ENCODE assay signal across 33 mouse cellular contexts in genomic region chr1:130854819-130855218, GRCm38 (mm10). TPM values are rescaled to one million over a fixed set of nuclear protein-coding genes. Genes with fewer than 3 reads are reported as not detected.
DNase-seq lines count a peak whose midpoint lies in the region; ATAC-seq and TF ChIP-seq lines count a peak whose summit lies in the region.
"Had no signal": no experiment of that assay in that cellular context is flagged by ENCODE, and none has a peak within 500 bp of the region (broad histone marks: within the 10 kb centered on the region; RNA-seq: fewer than 3 reads in every experiment).

No protein-coding gene starts in this region.

- intact Hi-C loops in heart, postnatal 10 days (cut with DNase I), result no loop called here

- H3K36me3 ChIP-seq in heart, embryonic 10.5 days, result no peaks in the 10 kb centered on the region
- H3K36me3 ChIP-seq in intestine, embryonic 15.5 days, result no peaks in the 10 kb centered on the region
- H3K36me3 ChIP-seq in intestine, postnatal 0 days (ENCODE audit: control insufficient read depth, insufficient read depth), result no peaks in the 10 kb centered on the region
- H3K36me3 ChIP-seq in midbrain, embryonic 10.5 days, result no peaks in the 10 kb centered on the region
- no peaks in the 10 kb centered on the region for H3K36me3 ChIP-seq in midbrain, embryonic 13.5 days
- no peaks in the 10 kb centered on the region for H3K36me3 ChIP-seq in forebrain, embryonic 16.5 days (ENCODE audit: control insufficient read depth, insufficient read depth)
- H3K36me3 ChIP-seq: forebrain, embryonic 15.5 days; G1E; heart, embryonic 12.5 days; heart, embryonic 15.5 days had no signal

- no peak overlapping the region for H3K27ac ChIP-seq in heart, embryonic 10.5 days
- H3K27ac ChIP-seq in intestine, embryonic 15.5 days, result no peak overlapping the region
- H3K27ac ChIP-seq in intestine, postnatal 0 days (ENCODE audit: low read depth, low read length), result no peak overlapping the region
- H3K27ac ChIP-seq in midbrain, embryonic 10.5 days (replicated peaks), result peak overlapping the region; percentile 64
- no peak overlapping the region for H3K27ac ChIP-seq in midbrain, embryonic 13.5 days
- H3K27ac ChIP-seq in forebrain, embryonic 16.5 days (ENCODE audit: low read length), result no peak overlapping the region
- H3K27ac ChIP-seq: forebrain, embryonic 15.5 days; heart, adult 2 months; heart, embryonic 15.5 days; hindbrain, embryonic 14.5 days; hindbrain, postnatal 0 days had no signal

- H3K9ac ChIP-seq in intestine, embryonic 15.5 days, result no peak overlapping the region
- H3K9ac ChIP-seq in intestine, postnatal 0 days (ENCODE audit: low read depth, low read length), result no peak overlapping the region
- no peak overlapping the region for H3K9ac ChIP-seq in midbrain, embryonic 13.5 days (replicated peaks)
- no peak overlapping the region for H3K9ac ChIP-seq in forebrain, embryonic 16.5 days (replicated peaks; ENCODE audit: low read depth, low read length)
- H3K9ac ChIP-seq: forebrain, embryonic 15.5 days; heart, embryonic 12.5 days; heart, embryonic 15.5 days; hindbrain, embryonic 14.5 days had no signal

- no peak overlapping the region for H3K4me2 ChIP-seq in intestine, embryonic 15.5 days (replicated peaks)
- H3K4me2 ChIP-seq in intestine, postnatal 0 days (replicated peaks; ENCODE audit: low read depth), result no peak overlapping the region
- no peak overlapping the region for H3K4me2 ChIP-seq in midbrain, embryonic 13.5 days (replicated peaks)
- H3K4me2 ChIP-seq in forebrain, embryonic 16.5 days (ENCODE audit: low read length), result no peak overlapping the region
- H3K4me2 ChIP-seq: forebrain, embryonic 15.5 days; heart, embryonic 12.5 days; heart, embryonic 15.5 days; hindbrain, embryonic 14.5 days had no signal

- DNase-seq in heart, postnatal 10 days, result peak; percentile 21 to 30
- DNase-seq in heart, embryonic 10.5 days (ENCODE audit: low spot score), result no peak
- DNase-seq in midbrain, embryonic 10.5 days (ENCODE audit: low spot score), result no peak
- DNase-seq: adrenal gland, postnatal 10 days; adrenal gland, postnatal 36 days; B cell, adult 2 months; cerebellum, adult 18-20 months; cerebellum, adult 9-10 months; cerebellum, postnatal 14 days; gastrocnemius, postnatal 10 days; gastrocnemius, postnatal 36 days; heart, adult 2 months had no signal

- TF ChIP-seq CTCF in intestine, postnatal 0 days (IDR thresholded peaks at IDR 0.05; ENCODE audit: low read depth), result no peak

- ATAC-seq in intestine, embryonic 15.5 days, result 0 out of 2 replicates have a peak, but pooled peaks have one; percentile 51
- ATAC-seq in intestine, postnatal 0 days, result no peak
- ATAC-seq in midbrain, embryonic 13.5 days, result no peak
- no peak for ATAC-seq in forebrain, embryonic 16.5 days
- ATAC-seq: forebrain, embryonic 15.5 days; hindbrain, postnatal 0 days; inflammation-experienced regulatory T-cells, adult 6 months; Patski had no signal

- H3K27me3 ChIP-seq in heart, embryonic 10.5 days (ENCODE audit: insufficient read depth, poor library complexity, severe bottlenecking), result no peaks in the 10 kb centered on the region
- H3K27me3 ChIP-seq in intestine, embryonic 15.5 days (replicated peaks), result no peaks in the 10 kb centered on the region
- no peaks in the 10 kb centered on the region for H3K27me3 ChIP-seq in intestine, postnatal 0 days (replicated peaks; ENCODE audit: control insufficient read depth, insufficient read depth, low read length)
- H3K27me3 ChIP-seq in midbrain, embryonic 10.5 days (ENCODE audit: low read depth, poor library complexity, severe bottlenecking), result no peaks in the 10 kb centered on the region
- no peaks in the 10 kb centered on the region for H3K27me3 ChIP-seq in midbrain, embryonic 13.5 days
- H3K27me3 ChIP-seq in forebrain, embryonic 16.5 days (replicated peaks; ENCODE audit: control insufficient read depth, insufficient read depth, low read length), result no peaks in the 10 kb centered on the region
- H3K27me3 ChIP-seq: forebrain, embryonic 15.5 days; heart, embryonic 12.5 days; heart, embryonic 15.5 days had no signal

- no peak overlapping the region for H3K4me3 ChIP-seq in heart, embryonic 10.5 days
- no peak overlapping the region for H3K4me3 ChIP-seq in intestine, embryonic 15.5 days (replicated peaks)
- no peak overlapping the region for H3K4me3 ChIP-seq in intestine, postnatal 0 days (ENCODE audit: low read depth, low read length)
- no peak overlapping the region for H3K4me3 ChIP-seq in midbrain, embryonic 10.5 days
- no peak overlapping the region for H3K4me3 ChIP-seq in midbrain, embryonic 13.5 days (replicated peaks)
- H3K4me3 ChIP-seq in forebrain, embryonic 16.5 days (replicated peaks; ENCODE audit: low read length), result no peak overlapping the region
- H3K4me3 ChIP-seq: forebrain, embryonic 15.5 days; heart, adult 2 months; heart, embryonic 12.5 days; heart, embryonic 15.5 days had no signal

- 79% methylated on average over 9 of the region's 9 CpGs for WGBS in heart, embryonic 10.5 days
- 71% methylated on average over 9 of the region's 9 CpGs for WGBS in intestine, embryonic 15.5 days
- 70% methylated on average over 9 of the region's 9 CpGs for WGBS in intestine, postnatal 0 days
- 86% methylated on average over 9 of the region's 9 CpGs for WGBS in midbrain, embryonic 10.5 days
- WGBS in midbrain, embryonic 13.5 days, result 79% methylated on average over 9 of the region's 9 CpGs
- 81% methylated on average over 9 of the region's 9 CpGs for WGBS in forebrain, embryonic 16.5 days

- H3K4me1 ChIP-seq in heart, embryonic 10.5 days, result peaks cover 9% of the 10 kb centered on the region
- peaks cover 3% of the 10 kb centered on the region; the same call in 1 of the 2 replicates for H3K4me1 ChIP-seq in intestine, embryonic 15.5 days (replicated peaks)
- H3K4me1 ChIP-seq in intestine, postnatal 0 days (replicated peaks; ENCODE audit: control insufficient read depth, insufficient read depth, low read length), result no peaks in the 10 kb centered on the region
- peaks cover 11% of the 10 kb centered on the region for H3K4me1 ChIP-seq in midbrain, embryonic 10.5 days
- 0 out of 2 replicates have a peak, but pooled peaks cover 3% of the 10 kb centered on the region for H3K4me1 ChIP-seq in midbrain, embryonic 13.5 days (replicated peaks)
- H3K4me1 ChIP-seq in forebrain, embryonic 16.5 days (replicated peaks; ENCODE audit: control insufficient read depth, insufficient read depth, low read length), result no peaks in the 10 kb centered on the region
- H3K4me1 ChIP-seq: forebrain, embryonic 15.5 days; heart, embryonic 15.5 days had no signal

- no peaks in the 10 kb centered on the region for H3K9me3 ChIP-seq in heart, embryonic 10.5 days
- H3K9me3 ChIP-seq in intestine, embryonic 15.5 days, result no peaks in the 10 kb centered on the region
- no peaks in the 10 kb centered on the region for H3K9me3 ChIP-seq in intestine, postnatal 0 days (ENCODE audit: control insufficient read depth)
- H3K9me3 ChIP-seq in midbrain, embryonic 10.5 days (replicated peaks), result no peaks in the 10 kb centered on the region
- H3K9me3 ChIP-seq in midbrain, embryonic 13.5 days, result no peaks in the 10 kb centered on the region
- H3K9me3 ChIP-seq in forebrain, embryonic 16.5 days (ENCODE audit: control insufficient read depth, low read length), result no peaks in the 10 kb centered on the region
- H3K9me3 ChIP-seq: forebrain, embryonic 15.5 days; G1E; heart, embryonic 12.5 days; heart, embryonic 15.5 days had no signal

RNA-seq across cellular contexts. Expression of gene Fcmr, which starts 10.7 kb away (rescaled TPM):
- total RNA-seq in heart, postnatal 10 days (2021), result under 1 TPM; 0.47 to 0.86 TPM
- 2.7 and 2.8 TPM in 2 replicates for polyA plus RNA-seq in heart, embryonic 10.5 days (2016; fragmentation: Nextera tagmentation; extraction: Ambion mirVana)
- polyA plus RNA-seq in intestine, embryonic 15.5 days (2015; fragmentation: Nextera tagmentation; extraction: Ambion mirVana), result 2.8 and 5.7 TPM in 2 replicates
- 0.52 and 2.0 TPM in 2 replicates for polyA plus RNA-seq in intestine, postnatal 0 days (2015; fragmentation: Nextera tagmentation; extraction: Ambion mirVana)
- not detected in 2 replicates for polyA plus RNA-seq in midbrain, embryonic 10.5 days (2016; fragmentation: Nextera tagmentation; extraction: Ambion mirVana)
- not detected in 2 replicates for polyA plus RNA-seq in midbrain, embryonic 13.5 days (2015; fragmentation: Nextera tagmentation; extraction: Ambion mirVana)
- polyA plus RNA-seq in forebrain, embryonic 16.5 days (2015; fragmentation: Nextera tagmentation; extraction: Ambion mirVana), result not detected in 2 replicates
- total RNA-seq: adrenal gland, postnatal 36 days; G1E; gastrocnemius, postnatal 36 days; granulocyte monocyte progenitor cell, adult 5-6 weeks; hematopoietic stem cell, adult 5-6 weeks had no signal
- polyA plus RNA-seq: embryonic facial prominence, embryonic 11.5 days; embryonic facial prominence, embryonic 14.5 days; forebrain, embryonic 11.5 days; forebrain, embryonic 15.5 days; G1E; Patski had no signal

RNA-seq across cellular contexts. Expression of gene Pigr, which starts 28.3 kb away (rescaled TPM):
- not detected for total RNA-seq in heart, postnatal 10 days (2021)
- not detected in 2 replicates for polyA plus RNA-seq in heart, embryonic 10.5 days (2016; fragmentation: Nextera tagmentation; extraction: Ambion mirVana)
- polyA plus RNA-seq in intestine, embryonic 15.5 days (2015; fragmentation: Nextera tagmentation; extraction: Ambion mirVana), result 0.96 and 2.5 TPM in 2 replicates
- polyA plus RNA-seq in intestine, postnatal 0 days (2015; fragmentation: Nextera tagmentation; extraction: Ambion mirVana), result 14.0 and 15.1 TPM in 2 replicates
- not detected in 2 replicates for polyA plus RNA-seq in midbrain, embryonic 10.5 days (2016; fragmentation: Nextera tagmentation; extraction: Ambion mirVana)
- polyA plus RNA-seq in midbrain, embryonic 13.5 days (2015; fragmentation: Nextera tagmentation; extraction: Ambion mirVana), result not detected in 2 replicates
- polyA plus RNA-seq in forebrain, embryonic 16.5 days (2015; fragmentation: Nextera tagmentation; extraction: Ambion mirVana), result not detected in 2 replicates
- total RNA-seq: gastrocnemius, postnatal 10 days; granulocyte monocyte progenitor cell, adult 5-6 weeks; heart, adult 2 months; heart, postnatal 25 days; hematopoietic stem cell, adult 5-6 weeks; hindbrain, postnatal 0 days had no signal
- polyA plus RNA-seq: embryonic facial prominence, embryonic 11.5 days; embryonic facial prominence, embryonic 14.5 days; forebrain, embryonic 11.5 days; forebrain, embryonic 15.5 days; G1E; heart, embryonic 12.5 days; heart, embryonic 15.5 days; hindbrain, embryonic 14.5 days; hindbrain, postnatal 0 days; Patski had no signal

RNA-seq across cellular contexts. Expression of gene Il24, which starts 32.4 kb away (rescaled TPM):
- not detected for total RNA-seq in heart, postnatal 10 days (2021)
- not detected in 2 replicates for polyA plus RNA-seq in heart, embryonic 10.5 days (2016; fragmentation: Nextera tagmentation; extraction: Ambion mirVana)
- polyA plus RNA-seq in intestine, embryonic 15.5 days (2015; fragmentation: Nextera tagmentation; extraction: Ambion mirVana), result not detected in 2 replicates
- not detected in 2 replicates for polyA plus RNA-seq in intestine, postnatal 0 days (2015; fragmentation: Nextera tagmentation; extraction: Ambion mirVana)
- polyA plus RNA-seq in midbrain, embryonic 10.5 days (2016; fragmentation: Nextera tagmentation; extraction: Ambion mirVana), result not detected in 2 replicates
- not detected in 2 replicates for polyA plus RNA-seq in midbrain, embryonic 13.5 days (2015; fragmentation: Nextera tagmentation; extraction: Ambion mirVana)
- polyA plus RNA-seq in forebrain, embryonic 16.5 days (2015; fragmentation: Nextera tagmentation; extraction: Ambion mirVana), result not detected in 2 replicates
- total RNA-seq: adrenal gland, adult 18-20 months; adrenal gland, postnatal 10 days; adrenal gland, postnatal 36 days; CH12.LX; G1E; gastrocnemius, adult 18-20 months; gastrocnemius, postnatal 10 days; gastrocnemius, postnatal 36 days; granulocyte monocyte progenitor cell, adult 5-6 weeks; heart, adult 2 months; heart, postnatal 25 days; hematopoietic stem cell, adult 5-6 weeks; hindbrain, postnatal 0 days had no signal
- polyA plus RNA-seq: embryonic facial prominence, embryonic 11.5 days; embryonic facial prominence, embryonic 14.5 days; forebrain, embryonic 11.5 days; forebrain, embryonic 15.5 days; G1E; heart, adult 2 months; heart, embryonic 12.5 days; heart, embryonic 15.5 days; hindbrain, embryonic 14.5 days; hindbrain, postnatal 0 days; inflammation-experienced regulatory T-cells, adult 6 months had no signal

RNA-seq across cellular contexts. Expression of gene Fcamr, which starts 54.1 kb away (rescaled TPM):
- under 1 TPM; 0.19 to 0.20 TPM for total RNA-seq in heart, postnatal 10 days (2021)
- 0.18 TPM in 1 of 2 replicates, not detected in the other for polyA plus RNA-seq in heart, embryonic 10.5 days (2016; fragmentation: Nextera tagmentation; extraction: Ambion mirVana)
- polyA plus RNA-seq in intestine, embryonic 15.5 days (2015; fragmentation: Nextera tagmentation; extraction: Ambion mirVana), result 0.18 and 0.21 TPM in 2 replicates
- 0.17 TPM in 1 of 2 replicates, not detected in the other for polyA plus RNA-seq in intestine, postnatal 0 days (2015; fragmentation: Nextera tagmentation; extraction: Ambion mirVana)
- not detected in 2 replicates for polyA plus RNA-seq in midbrain, embryonic 10.5 days (2016; fragmentation: Nextera tagmentation; extraction: Ambion mirVana)
- polyA plus RNA-seq in midbrain, embryonic 13.5 days (2015; fragmentation: Nextera tagmentation; extraction: Ambion mirVana), result not detected in 2 replicates
- not detected in 2 replicates for polyA plus RNA-seq in forebrain, embryonic 16.5 days (2015; fragmentation: Nextera tagmentation; extraction: Ambion mirVana)
- total RNA-seq: adrenal gland, postnatal 36 days; G1E; gastrocnemius, adult 18-20 months; gastrocnemius, postnatal 10 days; granulocyte monocyte progenitor cell, adult 5-6 weeks; hematopoietic stem cell, adult 5-6 weeks; hindbrain, postnatal 0 days had no signal
- polyA plus RNA-seq: embryonic facial prominence, embryonic 11.5 days; forebrain, embryonic 11.5 days; forebrain, embryonic 15.5 days; G1E; hindbrain, embryonic 14.5 days; hindbrain, postnatal 0 days had no signal

RNA-seq across cellular contexts. Expression of gene Il20, which starts 56.4 kb away (rescaled TPM):
- total RNA-seq in heart, postnatal 10 days (2021), result not detected
- polyA plus RNA-seq in heart, embryonic 10.5 days (2016; fragmentation: Nextera tagmentation; extraction: Ambion mirVana), result not detected in 2 replicates
- not detected in 2 replicates for polyA plus RNA-seq in intestine, embryonic 15.5 days (2015; fragmentation: Nextera tagmentation; extraction: Ambion mirVana)
- not detected in 2 replicates for polyA plus RNA-seq in intestine, postnatal 0 days (2015; fragmentation: Nextera tagmentation; extraction: Ambion mirVana)
- polyA plus RNA-seq in midbrain, embryonic 10.5 days (2016; fragmentation: Nextera tagmentation; extraction: Ambion mirVana), result not detected in 2 replicates
- not detected in 2 replicates for polyA plus RNA-seq in midbrain, embryonic 13.5 days (2015; fragmentation: Nextera tagmentation; extraction: Ambion mirVana)
- polyA plus RNA-seq in forebrain, embryonic 16.5 days (2015; fragmentation: Nextera tagmentation; extraction: Ambion mirVana), result not detected in 2 replicates
- total RNA-seq: adrenal gland, adult 18-20 months; adrenal gland, postnatal 10 days; adrenal gland, postnatal 36 days; CH12.LX; G1E; gastrocnemius, adult 18-20 months; gastrocnemius, postnatal 10 days; gastrocnemius, postnatal 36 days; granulocyte monocyte progenitor cell, adult 5-6 weeks; heart, adult 2 months; heart, postnatal 25 days; hematopoietic stem cell, adult 5-6 weeks; hindbrain, postnatal 0 days had no signal
- polyA plus RNA-seq: embryonic facial prominence, embryonic 11.5 days; embryonic facial prominence, embryonic 14.5 days; forebrain, embryonic 11.5 days; forebrain, embryonic 15.5 days; G1E; heart, adult 2 months; heart, embryonic 12.5 days; heart, embryonic 15.5 days; hindbrain, embryonic 14.5 days; hindbrain, postnatal 0 days; inflammation-experienced regulatory T-cells, adult 6 months; Patski had no signal

Comparison
In these comparisons a context has a peak if more than half of its experiments do, and no peak if none do; other contexts are left out.
1. DNase-seq: peak in heart, postnatal 10 days (2 of 2); none in heart, embryonic 10.5 days (single experiment) and midbrain, embryonic 10.5 days (single experiment).